Mouse (Mus musculus) midbrain, embryonic 11.5 days (tissue): ENCODE measurements around the gene Mrs2. TPM values are rescaled to one million over a fixed set of nuclear protein-coding genes. Genes with fewer than 3 reads are reported as not detected.

Experiments
- ATAC-seq: fragments of 200-750 bp; cut with Nextera tagmentation; 2 replicates; pipeline ENCODE4 v1.8.0; 2017; ENCODE audit warnings: moderate TSS enrichment, moderate library complexity; ENCODE audit not compliant: low FRiP score
- DNase-seq: peaks from one replicate; pipeline ENCODE4 v3.0.0; 2015; ENCODE audit warnings: low spot score; ENCODE audit errors: missing footprints
- H3K27ac ChIP-seq: fragments of 300-500 bp; sonication (generic); 2 replicates; pipeline ENCODE4 v1.5.1; 2014; ENCODE audit warnings: low read depth, low read length
- H3K27me3 ChIP-seq: fragments of 300-500 bp; sonication (generic); 2 replicates; pipeline ENCODE4 v1.6.1; 2014; ENCODE audit warnings: mild to moderate bottlenecking, low read length, moderate library complexity, mixed read lengths; ENCODE audit not compliant: control insufficient read depth, insufficient read depth
- H3K36me3 ChIP-seq: fragments of 300-500 bp; sonication (generic); 2 replicates; pipeline ENCODE4 v1.6.1; 2014; ENCODE audit warnings: mild to moderate bottlenecking, low read length, moderate library complexity, mixed read lengths; ENCODE audit not compliant: control insufficient read depth, insufficient read depth
- H3K4me1 ChIP-seq: fragments of 300-500 bp; sonication (generic); 2 replicates; pipeline ENCODE4 v1.6.1; 2014; ENCODE audit warnings: low read length; ENCODE audit not compliant: control insufficient read depth, insufficient read depth
- H3K4me2 ChIP-seq: fragments of 300-500 bp; sonication (generic); 2 replicates; pipeline ENCODE4 v1.6.1; 2014; ENCODE audit warnings: mild to moderate bottlenecking, moderate library complexity
- H3K4me3 ChIP-seq: fragments of 300-500 bp; sonication (generic); 2 replicates; pipeline ENCODE4 v1.5.1; 2014; ENCODE audit warnings: low read depth, low read length
- H3K9ac ChIP-seq: fragments of 300-500 bp; sonication (generic); 2 replicates; pipeline ENCODE4 v1.6.1; 2014; ENCODE audit warnings: low read length
- H3K9me3 ChIP-seq: fragments of 300-500 bp; sonication (generic); 2 replicates; pipeline ENCODE4 v1.6.1; 2016; ENCODE audit warnings: low read length; ENCODE audit not compliant: control insufficient read depth
- WGBS: fragments of 180-500 bp; shearing (Covaris S2); extraction: QIAGEN DNeasy Blood & Tissue Kit; methylation state at CpG from one replicate; pipeline ENCODE4 v1.1.7; 2014; 5-methylcytosine and 5-hydroxymethylcytosine counted together
- polyA plus RNA-seq: library from polyadenylated mRNA; unstranded; fragments of >200 nt; fragmentation: Nextera tagmentation; extraction: Ambion mirVana; gene quantifications from 2 replicates; pipeline ENCODE4 v1.2.1, GENCODE M21; 2014

Gene Mrs2
- polyA plus RNA-seq, 1 experiment from 2014 or later, result 24.3 TPM

- Histone ChIP-seq H3K27me3 (no peaks in the 10 kb centered on the region), H3K27ac (no peak overlapping the region), H3K4me3 (no peak overlapping the region), H3K9ac (no peak overlapping the region), H3K4me1 (no peaks in the 10 kb centered on the region), H3K9me3 (no peaks in the 10 kb centered on the region), H3K36me3 (no peaks in the 10 kb centered on the region), H3K4me2 (no peak overlapping the region)
- DNase-seq (no peak), ATAC-seq (no peak)
- 93% methylated on average over 6 of the region's 6 CpGs for WGBS
These were observed 6.4 kb upstream of the Mrs2 start for GRCm38 (mm10) chr13:25026409-25027113.

GRCm38 (mm10) chr13:25024655-25025054 lies 4.5 kb upstream of the Mrs2 start:
- no peaks in the 10 kb centered on the region for H3K27me3 ChIP-seq
- ATAC-seq (no peak), DNase-seq (no peak)
- no peak overlapping the region for H3K9ac ChIP-seq
- no peak overlapping the region for H3K4me2 ChIP-seq
- peaks cover 2% of the 10 kb centered on the region; the same call in 1 of the 2 replicates for H3K4me1 ChIP-seq
- H3K36me3 ChIP-seq, result no peaks in the 10 kb centered on the region
- H3K27ac ChIP-seq, result no peak overlapping the region
- H3K4me3 ChIP-seq, result no peak overlapping the region
- WGBS, result 32% methylated on average over 2 of the region's 2 CpGs
- H3K9me3 ChIP-seq, result no peaks in the 10 kb centered on the region

- ATAC-seq, result no peak
- Histone ChIP-seq H3K9ac (no peak overlapping the region), H3K36me3 (no peaks in the 10 kb centered on the region), H3K4me3 (no peak overlapping the region), H3K9me3 (no peaks in the 10 kb centered on the region), H3K4me2 (no peak overlapping the region), H3K4me1 (peaks cover 11% of the 10 kb centered on the region; the same call in 1 of the 2 replicates), H3K27me3 (no peaks in the 10 kb centered on the region), H3K27ac (no peak overlapping the region)
- DNase-seq, result no peak
- WGBS, result 79% methylated on average over 3 of the region's 3 CpGs
These were observed 3.0 kb upstream of the Mrs2 start for GRCm38 (mm10) chr13:25023129-25023528.

GRCm38 (mm10) chr13:25022386-25022785 lies 2.2 kb upstream of the Mrs2 start:
- Histone ChIP-seq H3K4me3 (no peak overlapping the region), H3K9me3 (no peaks in the 10 kb centered on the region), H3K4me1 (peaks cover 11% of the 10 kb centered on the region; the same call in 1 of the 2 replicates), H3K9ac (no peak overlapping the region), H3K27me3 (no peaks in the 10 kb centered on the region), H3K27ac (no peak overlapping the region), H3K4me2 (no peak overlapping the region), H3K36me3 (no peaks in the 10 kb centered on the region)
- 65% methylated on average over 4 of the region's 4 CpGs for WGBS
- ATAC-seq (no peak), DNase-seq (no peak)

DNA sequence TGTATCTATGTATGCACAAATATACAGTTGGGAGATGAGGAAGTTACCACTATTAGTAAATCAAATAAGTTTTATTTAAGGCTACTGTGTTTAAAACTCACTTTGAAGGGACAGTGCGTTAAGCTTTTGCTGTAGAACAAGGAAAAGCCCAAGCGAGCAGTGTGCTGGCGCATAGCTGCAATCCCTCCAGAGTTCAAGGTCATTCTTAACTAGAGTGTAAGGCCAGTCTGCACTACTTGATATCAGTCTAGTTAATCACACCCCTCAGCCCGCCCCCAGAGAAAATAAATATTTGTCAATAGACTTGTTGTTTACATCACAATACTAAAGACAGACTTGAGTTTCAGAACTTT lies 337 bp upstream of the Mrs2 start:
- DNase-seq (no peak), ATAC-seq (peak; percentile 52)
- H3K27me3 ChIP-seq, result no peaks in the 10 kb centered on the region
- peak overlapping the region; percentile 83 for H3K4me2 ChIP-seq
- WGBS, result 53% methylated on average over 4 of the region's 4 CpGs
- 0 out of 2 replicates have a peak overlapping the region, but pooled peaks have one; percentile 63 for H3K27ac ChIP-seq
- peaks cover 11% of the 10 kb centered on the region; the same call in 1 of the 2 replicates for H3K4me1 ChIP-seq
- peak overlapping the region; percentile 93 for H3K9ac ChIP-seq
- H3K9me3 ChIP-seq, result no peaks in the 10 kb centered on the region
- no peaks in the 10 kb centered on the region for H3K36me3 ChIP-seq
- H3K4me3 ChIP-seq, result peak overlapping the region; percentile 93

DNA sequence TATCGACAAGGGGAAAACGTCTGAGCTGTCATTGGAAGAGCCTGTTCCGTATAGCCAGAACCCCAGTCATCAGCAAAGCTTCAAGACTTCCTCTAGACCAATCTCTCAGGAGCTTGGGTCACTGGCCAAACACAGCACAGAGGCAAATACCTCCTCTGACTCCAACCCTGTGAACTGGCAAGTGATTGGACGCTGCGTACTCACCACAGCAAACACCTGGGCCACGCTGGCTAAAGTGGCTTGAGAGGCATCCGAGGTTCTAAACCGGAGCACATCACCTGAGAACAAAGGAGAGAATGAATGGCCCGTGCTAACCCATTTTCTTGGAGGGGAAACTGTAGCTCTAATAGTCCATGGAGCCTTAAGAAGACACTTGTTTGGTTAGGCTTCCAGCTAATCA lies 1.9 kb downstream of the Mrs2 start:
- ATAC-seq (no peak), DNase-seq (no peak)
- H3K27ac ChIP-seq, result no peak overlapping the region
- no peaks in the 10 kb centered on the region for H3K27me3 ChIP-seq
- H3K36me3 ChIP-seq, result no peaks in the 10 kb centered on the region
- no peak overlapping the region for H3K9ac ChIP-seq
- H3K4me1 ChIP-seq, result peaks cover 11% of the 10 kb centered on the region; the same call in 1 of the 2 replicates
- WGBS, result 89% methylated on average over 9 of the region's 9 CpGs
- no peak overlapping the region for H3K4me3 ChIP-seq
- no peak overlapping the region; the same call in 1 of the 2 replicates for H3K4me2 ChIP-seq
- H3K9me3 ChIP-seq, result no peaks in the 10 kb centered on the region

DNA sequence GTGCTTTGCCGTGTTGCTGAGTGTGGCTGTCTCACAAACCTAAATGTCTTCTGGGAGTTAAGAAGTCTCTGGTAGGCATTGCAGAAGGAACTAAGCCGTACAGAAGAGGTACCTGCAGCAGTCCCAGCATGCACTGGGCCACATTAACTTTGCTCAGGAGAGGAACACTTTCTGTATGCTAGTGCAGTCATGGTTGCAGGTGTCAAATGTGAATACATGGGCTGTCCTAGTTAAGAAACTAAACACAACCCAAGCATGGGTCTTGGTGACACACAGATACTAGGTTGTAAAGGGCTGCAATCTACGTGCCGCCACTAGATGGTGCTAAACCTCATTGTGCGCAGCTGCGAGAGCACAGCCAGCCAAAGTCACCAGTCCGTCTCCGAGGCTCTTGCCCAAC lies 13.1 kb downstream of the Mrs2 start:
- no peak overlapping the region for H3K4me3 ChIP-seq
- no peak overlapping the region for H3K4me2 ChIP-seq

GRCm38 (mm10) chr13:25002965-25003364 lies 17.2 kb downstream of the Mrs2 start:
- no peak for ATAC-seq
- H3K4me1 ChIP-seq, result no peaks in the 10 kb centered on the region
- peak; percentile 75 for DNase-seq
- peaks cover 8% of the 10 kb centered on the region for H3K36me3 ChIP-seq
- H3K27me3 ChIP-seq, result no peaks in the 10 kb centered on the region
- H3K4me3 ChIP-seq, result no peak overlapping the region
- H3K9ac ChIP-seq, result no peak overlapping the region
- no peak overlapping the region for H3K27ac ChIP-seq
- no peak overlapping the region for H3K4me2 ChIP-seq
- no peaks in the 10 kb centered on the region for H3K9me3 ChIP-seq

More for the DNA sequence above, 13.1 kb downstream of the Mrs2 start:
- H3K27me3 ChIP-seq, result no peaks in the 10 kb centered on the region
- H3K9ac ChIP-seq, result no peak overlapping the region
- no peak overlapping the region for H3K27ac ChIP-seq
- H3K9me3 ChIP-seq, result no peaks in the 10 kb centered on the region
- H3K4me1 ChIP-seq, result no peaks in the 10 kb centered on the region
- peak; percentile 49 for DNase-seq
- H3K36me3 ChIP-seq, result peaks cover 2% of the 10 kb centered on the region; the same call in 1 of the 2 replicates
- ATAC-seq, result no peak
- 93% methylated on average over 6 of the region's 8 CpGs for WGBS

DNA sequence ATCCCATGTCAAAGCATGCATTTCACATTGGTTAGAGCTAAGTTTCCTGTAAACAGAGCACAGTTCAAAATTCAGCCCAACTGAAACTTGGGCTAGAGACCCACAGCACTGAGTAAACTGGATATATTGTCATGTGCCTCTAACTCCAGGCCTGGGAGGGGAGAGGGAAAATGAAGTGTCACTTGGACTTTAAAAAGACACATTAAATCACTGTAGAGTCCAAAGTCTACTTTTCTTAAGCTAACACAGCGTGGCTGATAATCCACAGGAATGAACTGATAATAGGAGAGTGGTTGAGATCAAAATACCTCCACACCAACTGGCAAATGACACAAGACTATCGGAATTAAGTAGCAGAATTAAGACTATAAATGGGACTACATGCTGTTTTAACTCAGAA lies 20.6 kb downstream of the Mrs2 start:
- Histone ChIP-seq H3K4me2 (no peak overlapping the region), H3K9ac (no peak overlapping the region), H3K4me3 (no peak overlapping the region), H3K27ac (no peak overlapping the region), H3K36me3 (peaks cover 24% of the 10 kb centered on the region), H3K27me3 (no peaks in the 10 kb centered on the region), H3K9me3 (no peaks in the 10 kb centered on the region), H3K4me1 (no peaks in the 10 kb centered on the region)
- DNase-seq, result no peak
- WGBS, result 88% methylated on average over 2 of the region's 2 CpGs
- ATAC-seq, result no peak
